Mouse (Mus musculus) gastrocnemius, adult 2 months (tissue): ENCODE results near the gene Trim27. TPM values are rescaled to one million over a fixed set of nuclear protein-coding genes. Genes with fewer than 3 reads are reported as not detected.
A peak's percentile ranks its signal among the peaks of the same experiment; 100 is the strongest.

Experiments
- DNase-seq: peaks from one replicate; pipeline ENCODE4 v3.0.0; 2022
- H3K27ac ChIP-seq: fragments of 200-600 bp; 2 replicates; pipeline ENCODE4 v1.8.1; 2022; ENCODE audit warnings: mild to moderate bottlenecking
- H3K4me3 ChIP-seq: fragments of 200-600 bp; 2 replicates; pipeline ENCODE4 v1.8.1; 2022; ENCODE audit warnings: mild to moderate bottlenecking, moderate library complexity
- CTCF ChIP-seq: fragments of 200-600 bp; IDR thresholded peaks from 2 replicates; pipeline ENCODE4 v1.8.1; 2022; ENCODE audit warnings: antibody characterized with exemption, mild to moderate bottlenecking, moderate library complexity
- intact Hi-C: fragments of 180-260 bp; cut with DNase I; formaldehyde crosslinking; loops from one replicate; pipeline ENCODE4 v1.15.1; 2025
- total RNA-seq, 2 experiments: library from RNA; stranded (reverse); gene quantifications; 2 replicates each; pipeline ENCODE4 v1.2.3; 2021

Gene Trim27
- total RNA-seq, 2 experiments from 2014 or later = 23.8 to 26.4 TPM

DNA sequence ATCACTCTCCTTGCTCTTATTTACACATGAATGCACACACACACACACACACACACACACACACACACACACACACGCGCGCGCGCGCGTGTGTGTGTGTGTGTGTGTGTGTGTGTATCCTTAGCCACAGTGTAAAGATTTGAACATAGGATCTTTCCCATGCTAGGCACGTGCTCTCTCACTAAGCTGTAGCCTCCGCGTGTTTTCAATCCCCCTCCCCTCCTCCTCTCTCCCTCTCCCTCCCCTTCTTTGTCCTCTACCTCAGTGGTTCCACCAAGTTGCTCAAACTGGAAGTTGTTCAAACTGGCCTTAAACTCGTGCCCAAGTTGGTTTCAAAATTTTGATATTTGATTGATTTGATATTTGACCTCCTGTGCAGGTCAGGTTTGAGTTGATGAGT is 2.5 kb upstream of the Trim27 start:
- Histone ChIP-seq H3K4me3 (no peak overlapping the region), H3K27ac (no peak overlapping the region)
- DNase-seq = no peak
- intact Hi-C loops = no loop called here
- TF ChIP-seq CTCF = no peak

GRCm38 (mm10) chr13:21177657-21178056 is 1.6 kb upstream of the Trim27 start:
- Histone ChIP-seq H3K27ac (no peak overlapping the region), H3K4me3 (no peak overlapping the region)
- no peak for TF ChIP-seq CTCF
- intact Hi-C loops = no loop called here
- DNase-seq = no peak

DNA sequence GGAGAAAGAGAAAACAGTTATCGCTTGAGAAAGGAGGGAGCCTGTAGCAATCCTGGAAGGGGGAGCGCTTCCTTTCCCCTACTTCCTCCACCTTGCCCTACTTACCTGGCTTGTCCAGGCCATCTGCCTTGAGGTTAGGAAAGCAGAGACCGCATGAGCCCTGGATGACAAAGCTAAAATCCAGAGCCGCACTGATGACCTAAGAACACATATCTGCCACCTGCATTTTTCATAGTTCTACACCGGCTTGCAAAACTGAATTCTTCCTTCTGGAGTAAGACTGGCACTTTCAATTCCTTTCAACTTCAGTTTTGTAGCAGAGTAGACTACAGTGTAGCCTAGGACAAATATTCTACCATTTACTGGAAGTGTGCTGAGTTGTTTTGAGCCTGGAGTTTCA is 881 bp upstream of the Trim27 start:
- no peak for DNase-seq
- TF ChIP-seq CTCF = no peak
- intact Hi-C loops = no loop called here
- Histone ChIP-seq H3K4me3 (no peak overlapping the region), H3K27ac (no peak overlapping the region)

GRCm38 (mm10) chr13:21179724-21180550 is 692 bp downstream of the Trim27 start:
- intact Hi-C loops = no loop called here
- no peak for TF ChIP-seq CTCF
- peak; percentile 88 for DNase-seq
- Histone ChIP-seq H3K27ac (peak overlapping the region; percentile 96), H3K4me3 (peak overlapping the region; percentile 94)

DNA sequence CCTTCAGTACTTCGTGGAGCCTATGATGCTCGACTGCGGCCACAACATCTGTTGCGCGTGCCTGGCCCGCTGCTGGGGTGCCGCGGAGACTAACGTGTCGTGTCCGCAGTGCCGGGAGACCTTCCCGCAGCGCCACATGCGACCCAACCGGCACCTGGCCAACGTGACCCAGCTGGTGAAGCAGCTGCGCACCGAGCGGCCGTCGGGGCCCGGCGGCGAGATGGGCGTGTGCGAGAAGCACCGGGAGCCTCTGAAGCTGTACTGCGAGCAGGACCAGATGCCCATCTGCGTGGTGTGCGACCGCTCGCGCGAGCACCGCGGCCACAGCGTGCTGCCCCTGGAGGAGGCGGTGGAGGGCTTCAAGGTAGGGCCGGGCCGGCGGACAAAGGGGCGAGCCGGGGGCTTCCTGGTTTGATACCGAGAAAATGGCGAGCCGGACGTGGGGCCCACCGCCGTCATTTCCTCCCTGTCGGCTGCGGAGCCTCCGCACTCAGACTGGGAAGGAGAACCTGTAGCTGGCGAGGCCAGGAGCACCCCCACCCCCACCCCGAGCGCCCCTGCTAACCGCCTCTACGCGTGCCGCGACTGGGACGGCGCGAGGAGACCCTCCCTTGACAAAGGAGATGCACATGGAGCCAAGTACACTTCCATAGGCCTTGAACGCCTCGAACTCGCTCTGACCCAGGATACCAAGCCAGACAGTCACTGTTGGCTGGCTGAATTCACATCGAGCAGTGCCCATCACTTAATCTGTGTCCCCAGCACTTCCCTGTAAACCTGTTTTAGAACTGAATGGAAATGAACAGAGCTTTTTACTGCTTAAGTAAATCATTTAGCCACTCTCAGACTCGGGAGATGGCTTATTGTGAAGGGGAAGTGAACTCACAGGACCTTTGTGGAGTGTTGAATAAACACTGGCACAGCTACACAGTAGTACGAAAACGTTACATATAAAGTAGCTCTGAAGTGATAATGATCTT is 1.6 kb downstream of the Trim27 start:
- TF ChIP-seq CTCF = no peak
- peak overlapping the region; percentile 96 for H3K27ac ChIP-seq
- DNase-seq = peak; percentile 84
- intact Hi-C loops = no loop called here
- peak overlapping the region; percentile 94 for H3K4me3 ChIP-seq

DNA sequence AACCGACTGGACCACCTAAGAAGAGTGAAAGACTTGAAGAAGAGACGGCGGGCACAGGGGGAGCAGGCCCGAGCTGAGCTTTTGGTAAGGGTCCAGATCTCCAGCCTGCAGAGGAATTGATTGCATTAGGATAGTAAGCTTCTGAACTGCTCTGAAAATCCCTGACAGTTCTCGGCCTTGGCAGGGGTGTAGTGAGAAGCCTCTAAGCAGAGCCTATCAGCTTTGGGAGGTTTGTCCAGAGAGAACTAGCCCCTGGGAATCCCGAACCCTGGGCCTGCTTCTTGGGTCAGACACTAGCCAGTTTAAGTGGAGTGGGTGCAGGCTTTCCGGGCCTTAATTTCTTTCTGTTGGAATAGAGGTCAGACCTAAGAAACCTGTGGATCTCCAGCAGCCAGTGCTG is 2.8 kb downstream of the Trim27 start:
- intact Hi-C loops = no loop called here
- Histone ChIP-seq H3K4me3 (peak overlapping the region; percentile 94), H3K27ac (peak overlapping the region; percentile 29; the same call in 1 of the 2 replicates)
- TF ChIP-seq CTCF = no peak
- no peak for DNase-seq

GRCm38 (mm10) chr13:21183066-21183465 is 3.8 kb downstream of the Trim27 start:
- DNase-seq = no peak
- intact Hi-C loops = no loop called here
- no peak overlapping the region for H3K27ac ChIP-seq
- no peak overlapping the region for H3K4me3 ChIP-seq
- no peak for TF ChIP-seq CTCF

- no peak overlapping the region for H3K27ac ChIP-seq
- intact Hi-C loops = no loop called here
- no peak for TF ChIP-seq CTCF
- H3K4me3 ChIP-seq = no peak overlapping the region
- DNase-seq = no peak
These were observed 4.4 kb downstream of the Trim27 start for GRCm38 (mm10) chr13:21183661-21184060.

- no peak for DNase-seq
- no peak for TF ChIP-seq CTCF
- Histone ChIP-seq H3K4me3 (no peak overlapping the region), H3K27ac (no peak overlapping the region)
- intact Hi-C loops = no loop called here
These were observed 6.3 kb downstream of the Trim27 start for GRCm38 (mm10) chr13:21185521-21185920.

GRCm38 (mm10) chr13:21195406-21196228 is 16.4 kb downstream of the Trim27 start:
- intact Hi-C loops = no loop called here
- TF ChIP-seq CTCF = no peak
- no peak for DNase-seq
- H3K4me3 ChIP-seq = no peak overlapping the region
- H3K27ac ChIP-seq = no peak overlapping the region

DNA sequence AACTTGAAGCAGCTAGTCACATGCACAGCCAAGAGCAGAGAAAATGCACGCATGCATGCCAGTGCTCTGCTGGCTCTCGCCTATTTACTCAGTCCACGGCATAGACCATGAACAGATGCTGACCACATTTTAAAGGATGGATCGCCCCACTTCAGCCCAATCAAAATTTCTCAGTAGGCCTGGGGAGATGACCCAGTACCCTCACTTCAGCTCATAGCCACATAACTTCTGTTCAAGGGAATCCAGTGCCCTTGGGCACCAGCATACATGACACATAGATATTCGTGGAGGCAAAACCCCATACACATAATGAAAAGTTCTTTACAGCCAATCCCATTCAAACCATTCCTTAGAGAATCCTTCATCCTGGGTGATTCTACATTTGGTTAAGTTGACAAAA is 18.5 kb downstream of the Trim27 start:
- intact Hi-C loops = loop anchor here (2.0 kb wide), 1 partner anchor 37 kb away; no protein-coding TSS in a partner anchor
- H3K4me3 ChIP-seq = no peak overlapping the region
- no peak for TF ChIP-seq CTCF
- H3K27ac ChIP-seq = no peak overlapping the region
- DNase-seq = no peak

DNA sequence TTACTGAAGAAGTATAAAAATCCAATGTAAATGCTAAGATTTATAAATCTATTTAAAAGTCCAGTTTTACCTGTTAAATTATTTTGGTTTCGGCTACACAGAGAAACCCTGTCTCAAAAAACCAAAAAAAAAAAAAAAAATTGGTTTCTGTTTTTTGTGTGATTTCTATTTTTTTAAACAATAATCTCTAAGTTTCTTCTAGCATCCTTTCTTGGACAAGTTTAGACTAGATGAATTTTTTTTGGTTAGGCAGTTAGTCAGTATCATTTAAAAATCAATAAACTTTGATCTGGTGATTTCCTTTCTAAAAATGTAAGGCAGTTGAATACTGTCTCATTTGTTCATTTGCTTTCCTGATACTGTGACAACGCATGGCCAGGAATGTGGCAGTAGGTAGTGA is 19.1 kb downstream of the Trim27 start:
- no peak overlapping the region for H3K27ac ChIP-seq
- no peak for DNase-seq
- intact Hi-C loops = loop anchor here (2.0 kb wide), 1 partner anchor 38 kb away; no protein-coding TSS in a partner anchor
- no peak overlapping the region for H3K4me3 ChIP-seq
- no peak for TF ChIP-seq CTCF
